Mouse (Mus musculus) cerebellum, adult 8-10 months (tissue): Measurements from ENCODE around the gene Sufu.

Experiments
- DNase-seq: peaks from one replicate; pipeline ENCODE4 v3.0.0; 2022

The Sufu gene

DNA sequence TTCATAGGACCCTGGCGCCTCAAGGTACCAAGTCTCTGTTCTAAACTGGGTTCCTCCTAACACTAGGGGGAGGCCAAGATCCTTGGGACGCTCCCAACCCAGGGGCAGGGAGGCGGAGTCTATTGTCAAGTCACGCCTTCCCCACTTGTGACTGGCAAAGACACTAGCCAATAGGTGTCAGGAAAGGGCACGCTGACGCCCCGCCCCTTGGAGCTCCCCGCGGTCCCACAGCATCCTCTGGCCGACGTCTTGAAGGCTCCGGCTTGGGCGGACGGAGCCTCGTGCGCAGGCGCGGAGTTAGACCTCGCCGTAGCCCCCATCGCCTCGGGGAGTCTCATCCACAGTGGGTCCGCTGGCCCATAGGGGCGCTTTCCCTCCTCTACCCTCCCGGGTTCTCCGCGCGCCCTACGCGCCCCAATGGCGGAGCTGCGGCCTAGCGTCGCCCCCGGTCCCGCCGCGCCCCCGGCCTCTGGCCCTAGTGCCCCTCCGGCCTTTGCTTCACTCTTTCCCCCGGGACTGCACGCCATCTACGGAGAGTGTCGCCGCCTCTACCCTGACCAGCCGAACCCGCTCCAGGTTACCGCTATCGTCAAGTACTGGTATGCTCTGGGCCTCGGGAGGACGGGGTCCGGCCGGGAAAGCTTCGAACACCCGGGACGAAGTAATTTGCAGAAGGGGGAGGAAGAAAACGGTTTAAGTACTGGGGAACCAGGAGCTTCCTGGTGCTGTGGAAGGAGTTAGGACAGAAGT lies at the start of gene Sufu:
Gene Sufu, plus strand, starts transcription at position 211 of the 750 bp plus-strand sequence.
- peak; percentile 99 for DNase-seq

DNA sequence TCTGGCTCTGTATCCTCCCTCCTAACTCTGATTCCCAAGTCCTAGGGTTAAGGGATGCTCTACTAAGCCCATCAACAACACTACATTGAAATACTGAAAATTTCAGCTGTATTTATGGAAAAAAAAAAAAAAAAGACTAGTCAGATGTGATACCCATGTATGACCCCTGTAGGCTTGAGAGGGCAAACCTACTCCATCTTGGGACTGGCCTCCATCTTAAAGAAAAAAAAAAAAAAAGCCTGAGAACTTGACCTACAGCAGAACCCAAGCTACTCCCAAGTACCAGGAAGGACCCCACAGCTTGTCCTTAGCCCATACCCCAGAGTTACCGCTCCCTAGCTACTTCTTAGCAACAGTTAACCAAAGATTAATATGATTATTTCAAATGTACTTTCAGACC lies 49.5 kb upstream of the Sufu start:
- no peak for DNase-seq

DNA sequence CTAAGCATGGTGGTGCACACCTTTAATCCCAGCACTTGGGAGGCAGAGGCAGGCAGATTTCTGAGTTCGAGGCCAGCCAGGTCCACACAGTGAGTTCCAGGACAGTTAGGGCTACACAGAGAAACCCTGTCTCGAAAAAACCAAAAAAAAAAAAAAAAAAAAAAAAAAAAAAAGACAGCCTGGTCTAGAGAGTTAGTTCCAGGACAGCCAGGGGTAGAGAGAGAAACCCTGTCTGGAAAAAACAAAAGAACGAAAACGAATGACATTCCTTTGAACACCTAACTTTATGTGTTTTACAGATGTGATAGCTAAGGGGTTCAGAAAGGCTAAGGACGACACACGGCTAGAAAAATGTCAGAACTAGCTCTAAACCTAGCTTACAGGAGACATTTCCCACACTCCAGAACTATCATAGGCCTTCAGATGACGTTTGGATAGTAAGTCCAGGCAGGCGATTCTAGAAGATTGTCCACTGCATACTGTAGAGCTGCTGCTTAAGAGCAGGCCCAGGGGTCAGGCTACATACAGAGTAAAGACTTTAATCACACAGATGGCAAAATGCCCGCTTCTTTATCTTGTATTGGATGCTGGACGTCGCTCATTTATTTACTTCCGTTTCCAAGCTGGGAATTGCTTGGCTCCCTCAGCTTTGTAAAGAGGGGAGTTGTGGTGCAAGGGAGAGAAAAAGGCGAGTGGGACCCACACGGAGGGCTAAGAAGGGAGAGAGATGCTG lies 48.6 kb upstream of the Sufu start:
- no peak for DNase-seq

DNA sequence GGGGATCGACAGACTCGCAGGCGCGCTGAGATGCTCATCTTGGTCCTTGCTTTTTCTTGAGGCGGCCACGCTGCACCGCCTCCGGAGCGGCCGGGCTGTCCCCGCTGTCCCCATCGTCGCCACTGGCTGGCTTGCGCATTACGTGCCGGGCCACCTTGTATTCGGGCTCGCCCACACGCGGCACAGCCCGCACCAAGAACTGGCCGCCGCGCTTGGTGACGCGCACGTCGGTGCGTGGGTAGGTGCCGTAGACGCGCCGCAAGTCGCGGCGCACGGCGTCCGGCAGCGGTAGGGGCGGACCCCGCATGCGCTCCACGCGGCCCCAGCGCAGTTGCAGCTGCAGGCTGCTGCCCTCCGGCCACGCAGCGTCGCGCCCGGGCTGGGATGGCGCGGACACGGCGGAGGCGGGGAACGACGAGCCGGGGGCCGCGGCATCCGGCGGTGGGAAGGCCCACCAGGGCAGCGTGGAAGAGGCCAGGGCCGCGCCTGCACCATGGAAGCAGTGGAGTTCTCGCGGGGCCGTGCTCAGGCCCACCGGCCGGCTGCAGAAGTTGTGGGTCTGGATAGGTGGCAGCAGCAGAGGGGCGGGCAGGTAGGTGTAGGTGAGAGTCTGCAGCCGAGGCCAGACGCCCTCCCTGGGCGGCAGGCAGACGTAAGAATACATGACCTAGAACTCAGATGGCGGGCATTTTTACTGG lies 47.8 kb upstream of the Sufu start:
- peak; percentile 87 for DNase-seq

DNA sequence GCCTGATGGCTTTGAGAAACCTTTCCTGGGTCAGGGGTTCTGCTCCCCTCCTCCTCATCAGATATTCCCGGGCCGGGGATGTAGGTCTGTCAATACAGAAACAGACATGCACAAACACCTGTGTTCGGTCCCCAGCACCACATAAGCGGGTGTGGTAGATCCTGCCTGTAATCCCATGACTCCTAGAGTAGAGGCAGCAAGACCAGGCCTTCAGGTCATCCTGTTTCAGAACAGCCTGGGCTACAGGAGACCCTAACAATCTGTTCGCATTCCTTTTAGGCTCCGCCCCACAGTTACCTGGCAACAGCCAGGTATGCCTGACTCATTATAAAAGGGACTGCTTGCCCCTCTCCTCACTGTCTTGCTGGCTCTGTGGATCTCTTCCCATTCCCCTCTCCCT lies 47.1 kb upstream of the Sufu start:
- DNase-seq = no peak

DNA sequence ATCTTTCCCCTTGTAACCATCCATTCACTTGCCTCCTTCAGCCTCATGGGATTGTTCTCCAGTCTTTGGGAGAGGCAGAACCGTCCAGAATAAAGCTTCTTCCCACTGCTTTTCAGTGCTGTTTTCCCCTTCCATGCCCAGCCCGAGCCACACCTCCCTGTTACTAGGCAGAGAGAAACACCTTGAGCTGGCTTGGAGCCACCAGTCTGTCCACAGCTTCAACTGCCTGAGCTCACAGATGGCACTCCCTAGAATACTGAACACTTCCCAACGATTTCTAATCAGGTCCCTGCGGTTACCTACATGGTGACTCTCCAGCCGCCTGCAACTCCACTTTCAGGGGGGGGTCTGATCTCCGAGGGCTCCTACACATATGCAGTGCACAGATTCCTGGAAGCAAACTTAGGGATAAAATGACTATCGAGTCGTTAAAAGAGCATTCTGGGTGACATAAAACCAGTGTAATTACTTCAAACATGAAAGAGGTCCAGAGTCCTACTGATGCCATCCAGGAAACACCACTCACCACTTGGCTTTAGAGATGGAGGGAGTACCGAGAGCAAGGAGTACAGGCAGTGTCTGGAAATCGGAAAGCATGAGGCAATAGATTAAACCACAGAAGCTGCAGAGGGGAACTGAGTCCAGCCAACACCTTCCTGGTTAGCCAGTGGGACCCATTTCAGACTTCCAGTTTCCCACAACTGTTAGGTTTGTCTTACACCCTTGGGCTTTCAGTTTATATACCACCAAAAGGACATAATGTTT lies 46.3 kb upstream of the Sufu start, which contains the start of gene 2310034G01Rik:
Gene 2310034G01Rik, minus strand, starts transcription at position 135 of the 765 bp plus-strand sequence.
- DNase-seq = no peak

DNA sequence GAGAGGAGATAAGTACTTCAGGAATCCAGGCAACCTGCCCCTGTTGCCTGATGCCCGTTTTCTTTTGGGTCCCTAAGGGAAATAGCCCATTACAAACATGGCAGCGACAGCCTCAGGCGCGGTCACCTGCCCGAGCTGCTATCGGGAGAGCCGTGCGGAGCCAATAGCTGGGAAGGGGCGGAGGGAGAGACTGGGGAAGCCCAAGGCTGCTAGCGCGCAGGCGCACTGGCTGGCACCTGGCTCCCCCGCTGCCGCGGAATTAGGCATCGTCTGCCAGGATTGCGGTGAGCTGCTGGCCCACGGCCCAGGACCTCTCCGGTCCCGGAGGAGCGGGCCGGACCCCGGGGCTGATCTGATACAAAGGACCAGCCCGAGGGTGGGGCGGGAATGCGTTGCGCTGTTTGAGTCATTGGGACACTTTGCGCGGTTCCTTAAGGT lies 40.0 kb upstream of the Sufu start:
- peak; percentile 92 for DNase-seq

DNA sequence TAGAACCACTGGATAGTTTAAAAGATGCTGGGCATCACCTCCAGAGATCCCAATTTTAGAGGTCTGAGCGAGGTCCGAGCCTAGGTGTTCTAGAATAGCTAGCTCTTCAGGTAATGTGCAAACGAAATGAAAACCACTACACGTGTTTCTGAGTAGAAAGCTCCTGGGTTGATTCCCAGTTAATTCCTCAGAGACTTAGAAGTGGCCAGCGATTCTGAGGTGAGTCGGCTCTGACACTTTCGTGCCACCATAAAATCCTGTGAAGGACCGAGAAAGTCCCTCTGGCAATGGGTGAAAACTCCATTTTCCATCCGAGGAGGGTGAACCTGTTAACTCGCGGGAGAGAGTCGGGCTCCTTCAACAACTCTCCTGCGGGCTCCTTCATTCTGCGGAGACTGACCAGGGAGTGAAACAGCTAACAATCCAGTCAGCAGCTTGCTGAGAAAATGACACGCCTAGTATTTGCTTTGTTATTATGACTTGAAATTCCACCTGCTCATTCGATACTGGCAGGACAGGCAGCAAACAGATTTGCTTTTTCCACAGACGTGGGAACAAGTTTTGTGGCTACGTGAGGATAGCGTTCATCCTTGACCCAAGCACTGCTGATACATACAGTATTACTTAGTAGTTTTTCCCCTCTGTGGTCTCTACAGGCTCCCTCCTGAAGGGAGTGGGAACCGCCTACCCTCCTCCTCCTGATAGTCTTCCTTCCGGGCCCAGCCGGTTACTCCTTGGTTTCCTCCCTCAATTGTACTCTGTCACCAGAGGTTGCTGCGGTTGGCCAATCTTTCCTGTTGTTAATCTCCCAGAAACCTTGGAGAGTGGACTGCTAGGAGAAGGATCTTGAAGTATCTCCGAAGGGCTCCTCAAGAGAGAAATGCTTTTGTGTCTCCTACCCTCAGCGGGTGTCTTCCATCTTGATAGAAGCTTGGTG lies 39.1 kb upstream of the Sufu start:
- no peak for DNase-seq

DNA sequence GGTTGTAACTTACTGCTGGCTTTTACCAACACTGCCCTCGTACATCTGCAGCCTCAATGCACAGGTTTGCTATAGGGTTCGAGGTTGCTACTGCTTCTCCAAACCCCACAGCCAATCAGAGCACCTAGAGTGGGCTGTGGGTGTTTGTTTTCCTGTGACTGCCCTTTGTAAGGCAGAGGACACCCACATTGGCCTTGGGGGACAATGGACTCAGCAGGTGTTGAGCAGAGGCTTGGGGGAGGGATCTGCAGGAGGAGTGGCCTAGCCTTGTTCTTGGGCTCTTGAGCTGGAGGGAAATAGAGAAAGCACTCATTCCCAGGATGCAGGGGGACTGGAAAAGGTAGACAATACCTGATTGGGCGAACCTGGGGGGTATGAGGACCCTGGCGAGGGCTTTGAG lies 38.3 kb upstream of the Sufu start:
- no peak for DNase-seq

DNA sequence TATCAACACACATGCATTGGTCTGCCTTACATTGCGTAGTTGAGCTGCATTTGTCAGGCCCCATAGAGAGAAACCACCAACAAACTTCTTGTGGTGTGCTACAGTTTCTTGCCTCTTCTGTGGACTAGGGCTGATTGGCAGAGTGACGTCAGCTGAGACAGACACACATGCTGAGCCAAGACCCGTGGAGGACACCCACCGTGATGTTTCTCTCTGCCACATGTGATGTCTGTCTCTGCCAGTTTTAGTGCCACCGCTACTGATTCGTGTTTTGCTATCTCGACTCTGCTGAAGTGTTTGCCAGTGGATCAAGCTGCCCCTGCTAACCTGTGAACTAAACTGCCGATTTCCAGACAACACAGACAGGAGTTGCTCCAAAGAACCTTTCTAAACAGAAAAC lies 34.6 kb upstream of the Sufu start:
- DNase-seq = no peak

DNA sequence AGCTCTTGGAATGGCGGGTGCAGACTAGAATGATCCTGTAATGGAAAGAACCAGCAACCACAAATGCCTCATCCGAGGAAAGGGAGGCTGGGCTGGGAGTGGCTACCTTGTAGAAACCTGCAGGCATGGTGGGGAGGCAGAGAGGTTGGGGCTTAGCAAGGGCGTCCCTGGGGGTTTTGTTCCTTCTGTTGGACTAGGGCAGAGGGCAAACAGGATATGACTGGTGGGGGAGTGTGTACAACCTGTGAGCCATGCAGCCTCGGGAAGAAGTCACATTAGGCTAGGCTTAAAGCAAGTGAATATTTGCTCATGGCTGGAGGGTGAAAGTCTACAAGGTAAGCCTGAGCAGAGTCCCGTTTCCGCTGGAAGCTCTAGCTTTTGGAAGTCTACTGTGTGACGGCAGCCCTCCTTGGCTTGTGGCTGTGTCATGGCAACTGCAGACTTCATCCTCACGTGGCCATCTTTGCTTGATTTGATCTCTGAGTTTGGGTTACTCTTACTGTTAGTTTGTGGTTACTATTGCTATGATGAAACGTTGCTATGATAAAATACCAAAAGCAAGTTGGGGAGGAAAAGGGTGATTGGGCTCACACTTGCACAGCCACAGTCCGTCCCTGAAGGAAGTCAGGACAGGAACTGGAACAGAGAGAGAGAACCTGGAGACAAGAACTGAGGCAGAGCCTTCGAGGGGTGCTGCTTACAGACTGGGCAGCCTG lies 33.2 kb upstream of the Sufu start:
- DNase-seq = no peak

DNA sequence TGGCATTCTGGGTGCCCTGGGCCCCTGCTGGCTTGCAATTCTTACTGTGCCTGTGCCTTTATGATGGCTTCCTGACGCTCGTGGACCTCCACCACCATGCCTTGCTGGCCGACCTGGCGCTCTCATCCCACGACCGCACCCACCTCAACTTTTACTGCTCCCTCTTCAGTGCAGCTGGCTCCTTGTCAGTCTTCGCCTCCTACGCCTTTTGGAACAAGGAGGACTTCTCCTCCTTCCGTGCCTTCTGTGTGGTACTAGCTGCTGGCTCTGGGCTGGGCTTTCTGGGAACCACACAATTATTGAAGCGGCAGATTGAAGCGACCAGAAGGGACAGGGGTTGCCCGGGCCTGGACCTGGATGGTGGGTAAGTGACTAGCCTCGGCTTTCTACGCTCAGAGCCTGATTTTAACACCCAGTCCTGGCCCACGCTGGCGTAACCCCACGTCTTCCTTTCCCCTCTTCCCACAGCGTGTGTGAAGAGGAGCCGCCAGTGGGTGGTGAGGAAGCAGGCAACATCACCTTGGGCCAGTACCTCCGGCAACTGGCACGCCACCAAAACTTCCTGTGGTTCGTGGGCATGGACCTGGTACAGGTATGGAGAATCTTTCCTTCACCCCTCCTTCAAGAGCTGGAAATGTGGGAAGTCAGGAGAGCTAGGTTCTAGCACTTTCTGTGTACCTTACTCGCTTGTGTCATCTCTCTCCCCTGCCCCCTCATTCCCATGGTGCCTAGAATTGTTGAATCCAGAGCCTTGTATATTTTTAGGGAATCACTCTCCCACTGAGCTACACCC lies 28.7 kb upstream of the Sufu start:
- DNase-seq = no peak

DNA sequence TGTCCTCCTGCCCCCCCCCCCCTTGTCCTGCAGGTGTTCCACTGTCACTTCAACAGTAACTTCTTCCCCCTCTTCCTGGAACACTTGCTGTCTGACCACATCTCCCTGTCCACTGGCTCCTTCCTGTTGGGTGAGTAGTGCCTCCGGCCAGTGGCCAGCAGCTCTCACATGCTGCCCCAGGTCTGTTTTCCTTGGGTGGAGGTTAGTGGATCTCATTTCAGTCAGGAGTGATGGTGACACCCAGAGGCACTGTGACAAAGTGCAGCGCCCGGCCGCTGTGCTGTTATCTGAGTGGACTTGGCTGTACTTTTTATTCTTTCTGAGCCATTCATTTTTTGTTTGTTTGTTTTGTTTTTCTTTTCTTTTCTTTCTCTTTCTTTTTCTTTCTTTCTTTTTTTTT lies 27.5 kb upstream of the Sufu start:
- DNase-seq = peak; percentile 59

DNA sequence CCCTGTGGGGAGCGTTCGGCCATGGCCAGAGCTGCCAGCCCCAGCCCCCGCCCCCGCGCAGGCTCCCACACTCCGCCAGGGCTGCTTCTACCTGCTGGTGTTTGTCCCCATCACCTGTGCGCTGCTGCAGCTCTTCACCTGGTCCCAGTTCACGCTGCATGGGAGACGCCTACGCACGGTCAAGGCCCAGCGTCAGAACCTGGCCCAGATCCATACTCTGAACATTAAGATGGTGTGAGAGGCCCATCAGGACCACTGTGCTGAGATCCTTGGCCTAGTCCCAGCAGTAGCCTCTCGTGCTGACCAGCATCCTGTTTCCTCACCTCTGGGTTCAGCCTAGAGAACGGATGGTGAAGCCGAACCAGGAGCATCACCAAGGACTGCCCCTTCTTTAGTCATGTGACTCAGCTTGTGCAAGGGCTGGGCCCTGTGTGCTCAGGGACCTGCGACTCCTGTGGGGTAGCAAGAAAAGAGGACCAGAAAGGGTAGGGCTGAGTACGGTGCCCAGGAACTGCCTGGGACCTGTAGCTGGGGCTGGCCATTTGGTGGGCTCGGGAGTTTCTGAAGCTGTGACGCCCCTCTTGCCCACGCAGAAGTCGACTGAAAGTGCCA lies 22.1 kb upstream of the Sufu start:
- DNase-seq = no peak

DNA sequence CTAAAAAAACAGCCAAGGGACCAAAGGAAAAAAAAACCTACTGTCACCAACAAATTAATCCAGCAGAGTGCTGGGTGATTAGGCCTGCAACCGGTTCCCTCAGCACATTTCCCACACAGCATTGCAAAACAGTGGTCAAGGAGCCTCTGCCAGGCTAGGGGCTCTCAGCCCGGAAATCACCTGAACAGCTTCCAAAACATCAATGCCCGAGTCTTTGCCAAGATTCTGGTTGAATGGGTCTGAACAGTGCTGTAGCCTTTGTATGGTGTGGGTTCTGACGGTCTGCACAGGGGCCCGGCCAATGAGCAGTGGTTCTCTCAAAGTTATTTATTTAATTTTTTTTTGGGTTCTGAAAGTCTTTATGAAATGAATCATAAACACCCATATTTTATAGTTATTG lies 21.2 kb upstream of the Sufu start:
- DNase-seq = no peak

DNA sequence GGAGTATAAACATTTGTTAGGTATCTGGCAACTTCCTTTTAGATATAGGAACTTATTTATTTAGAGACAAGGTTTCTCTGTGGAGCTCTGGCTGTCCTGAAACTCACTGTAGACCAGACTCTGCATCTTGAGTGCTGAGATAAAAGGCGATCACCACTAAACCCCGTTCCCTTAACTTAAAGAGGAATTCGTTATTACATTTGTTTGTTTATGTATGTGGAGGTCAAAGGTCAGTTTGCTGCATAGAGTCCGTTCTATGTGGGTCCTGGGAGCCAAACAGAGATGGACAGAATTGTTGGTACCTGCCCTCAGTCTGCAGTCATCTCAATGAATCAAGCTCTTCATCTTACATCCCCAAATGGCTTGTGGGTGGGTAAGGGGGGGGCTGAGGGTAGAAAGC lies 20.8 kb upstream of the Sufu start:
- DNase-seq = no peak

DNA sequence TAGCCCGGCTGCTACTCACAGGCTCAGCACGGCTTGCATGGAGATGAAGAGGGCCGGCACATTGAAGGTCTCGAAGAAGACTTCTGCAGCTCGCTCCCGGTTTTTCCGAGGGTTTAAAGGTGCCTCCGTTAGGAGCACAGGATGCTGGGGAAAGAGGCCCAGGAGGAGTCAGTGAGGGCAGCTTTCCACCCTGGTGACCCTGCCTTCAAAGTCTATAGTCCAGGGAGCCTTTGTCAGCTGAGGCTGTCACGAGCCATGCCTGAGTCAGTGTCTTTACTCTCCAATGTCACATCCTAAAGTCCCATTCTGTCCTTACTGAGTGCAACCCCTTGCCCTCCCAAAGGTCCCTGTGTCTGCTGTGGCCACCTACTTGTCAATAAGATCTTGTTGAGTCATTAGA lies 14.4 kb upstream of the Sufu start:
- no peak for DNase-seq

DNA sequence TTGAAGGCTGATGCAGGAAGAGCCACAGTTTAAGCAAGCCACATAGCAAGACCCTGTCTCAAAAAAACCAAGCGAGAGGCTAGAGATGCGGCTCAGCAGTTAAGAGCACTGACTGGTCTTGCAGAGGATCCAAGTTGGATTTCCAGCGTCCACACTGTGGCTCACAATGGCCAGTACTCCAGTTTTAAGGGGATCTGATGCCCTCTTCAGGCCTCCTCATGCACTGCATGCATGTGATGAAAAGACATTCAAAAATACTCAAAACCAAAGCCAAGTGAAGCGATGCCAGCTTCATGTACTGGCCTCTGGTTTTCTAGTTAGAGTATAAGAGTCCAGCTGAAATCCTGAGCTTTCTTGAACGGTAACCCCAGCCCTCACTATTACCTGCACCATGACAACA lies 6.8 kb upstream of the Sufu start:
- no peak for DNase-seq

DNA sequence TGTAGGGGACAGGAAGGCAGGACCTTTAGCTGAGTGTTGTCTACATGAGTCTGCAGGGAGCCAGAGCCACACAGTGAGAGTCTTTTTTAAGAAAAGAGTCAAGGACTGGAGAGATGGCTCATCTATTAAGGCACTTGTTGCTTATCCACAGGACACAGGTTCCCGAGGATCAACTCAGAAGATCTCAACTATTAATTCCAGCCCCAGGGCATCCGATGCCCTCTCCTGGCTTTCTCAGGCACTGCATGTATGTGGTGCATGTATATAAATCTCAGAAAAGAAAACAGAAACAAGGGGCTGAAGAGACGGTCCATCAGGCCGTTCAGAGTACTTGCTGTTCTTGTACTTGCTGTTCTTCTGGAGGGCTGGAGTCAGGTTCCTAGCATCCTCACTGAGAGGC lies 4.7 kb upstream of the Sufu start:
- no peak for DNase-seq

DNA sequence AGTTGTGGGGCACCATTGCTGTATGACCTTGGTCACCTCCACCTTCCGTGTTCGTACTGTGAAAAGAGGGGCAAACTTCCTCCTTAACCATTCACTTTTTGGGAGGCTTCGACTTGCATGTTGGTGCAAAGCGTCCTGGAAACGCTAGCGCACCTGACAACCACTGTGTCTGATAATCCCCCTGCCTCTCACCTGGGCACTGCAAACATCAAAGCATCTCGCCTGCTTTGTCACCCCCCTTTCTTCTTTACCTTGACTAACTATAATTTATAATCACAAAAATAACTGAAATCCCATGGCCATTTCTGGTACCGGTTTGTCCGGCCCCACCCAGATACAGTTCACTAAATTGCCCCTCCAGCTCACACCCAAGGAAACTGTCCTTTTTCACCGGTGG lies 2.0 kb upstream of the Sufu start:
- no peak for DNase-seq
